9 mouse cellular contexts compared by ENCODE assay signal in the genomic region with DNA sequence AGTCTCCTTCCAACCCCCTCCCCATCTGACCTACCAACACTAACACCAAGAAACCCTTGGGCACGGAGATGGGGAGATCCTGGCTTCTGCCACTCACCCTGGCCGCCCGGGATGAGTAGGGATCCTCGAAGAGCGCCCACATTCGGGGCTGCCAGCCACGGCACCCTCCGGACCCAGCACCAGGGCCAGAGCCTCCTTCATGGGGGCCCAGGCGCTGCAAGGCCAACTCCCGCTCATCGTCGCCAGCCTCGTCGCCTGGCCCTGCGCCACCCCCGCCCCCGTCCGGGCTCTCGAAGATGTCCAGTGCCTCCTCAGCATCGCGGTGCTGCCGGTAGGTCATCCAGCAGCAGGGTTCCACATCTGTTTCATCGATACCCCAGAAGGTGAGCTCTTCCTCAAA. TPM values are rescaled to one million over a fixed set of nuclear protein-coding genes. Genes with fewer than 3 reads are reported as not detected.
A peak's percentile ranks its signal among the peaks of the same experiment; 100 is the strongest.
DNase-seq lines count a peak whose midpoint lies in the region; ATAC-seq and TF ChIP-seq lines count a peak whose summit lies in the region.
"Had no signal": no experiment of that assay in that cellular context is flagged by ENCODE, and none has a peak within 500 bp of the region (broad histone marks: within the 10 kb centered on the region; RNA-seq: fewer than 3 reads in every experiment).

No protein-coding gene starts in this region.

- H3K27me3 ChIP-seq in lung, postnatal 0 days (replicated peaks; ENCODE audit: insufficient read depth, low read length) = peaks cover 66% of the 10 kb centered on the region
- H3K27me3 ChIP-seq in intestine, embryonic 14.5 days (replicated peaks; ENCODE audit: control insufficient read depth, insufficient read depth, low read length) = peaks cover 88% of the 10 kb centered on the region
- H3K27me3 ChIP-seq in stomach, embryonic 14.5 days (ENCODE audit: control insufficient read depth, insufficient read depth, low read length) = peaks cover 62% of the 10 kb centered on the region

- no peak for ATAC-seq in cerebellum, adult (ENCODE audit: insufficient number of reproducible peaks, low FRiP score, low TSS enrichment)
- ATAC-seq in lung, postnatal 0 days = no peak
- ATAC-seq in intestine, embryonic 14.5 days (replicated peaks; ENCODE audit: low FRiP score, low TSS enrichment, low read depth) = no peak
- no peak for ATAC-seq in stomach, embryonic 14.5 days (ENCODE audit: insufficient number of reproducible peaks, insufficient read depth, low FRiP score, low read depth)
- ATAC-seq in monocyte, adult 5-6 weeks (replicated peaks; ENCODE audit: insufficient number of reproducible peaks, low FRiP score, low TSS enrichment, poor library complexity, severe bottlenecking) = no peak

- no peak for TF ChIP-seq CTCF in lung, postnatal 0 days (IDR thresholded peaks at IDR 0.05)

- TF ChIP-seq EP300 in lung, postnatal 0 days (IDR thresholded peaks at IDR 0.05) = no peak

- no peak overlapping the region for H3K27ac ChIP-seq in lung, postnatal 0 days (ENCODE audit: low read length)
- no peak overlapping the region for H3K27ac ChIP-seq in intestine, embryonic 14.5 days (ENCODE audit: low read depth)
- no peak overlapping the region for H3K27ac ChIP-seq in stomach, embryonic 14.5 days (ENCODE audit: low read length)

- WGBS in lung, postnatal 0 days = 4% methylated on average over 23 of the region's 23 CpGs
- WGBS in intestine, embryonic 14.5 days = 4% methylated on average over 23 of the region's 23 CpGs
- WGBS in stomach, embryonic 14.5 days = 3% methylated on average over 23 of the region's 23 CpGs

- peaks cover 11% of the 10 kb centered on the region; the same call in 1 of the 2 replicates for H3K4me1 ChIP-seq in lung, postnatal 0 days (ENCODE audit: insufficient read depth, low read depth, low read length)
- H3K4me1 ChIP-seq in intestine, embryonic 14.5 days (replicated peaks; ENCODE audit: control insufficient read depth, insufficient read depth, low read length) = peaks cover 18% of the 10 kb centered on the region
- H3K4me1 ChIP-seq in stomach, embryonic 14.5 days (ENCODE audit: control insufficient read depth, insufficient read depth, low read length) = peaks cover 14% of the 10 kb centered on the region; the same call in 1 of the 2 replicates

- no peaks in the 10 kb centered on the region for H3K9me3 ChIP-seq in lung, postnatal 0 days (ENCODE audit: low read length)
- no peaks in the 10 kb centered on the region for H3K9me3 ChIP-seq in intestine, embryonic 14.5 days (ENCODE audit: control insufficient read depth, low read length)
- no peaks in the 10 kb centered on the region for H3K9me3 ChIP-seq in stomach, embryonic 14.5 days (ENCODE audit: control insufficient read depth, low read depth, low read length)

- H3K9ac ChIP-seq in lung, postnatal 0 days (replicated peaks; ENCODE audit: low read depth) = no peak overlapping the region
- no peak overlapping the region for H3K9ac ChIP-seq in intestine, embryonic 14.5 days (ENCODE audit: low read length)
- H3K9ac ChIP-seq in stomach, embryonic 14.5 days (replicated peaks; ENCODE audit: low read depth, low read length) = no peak overlapping the region

- H3K36me3 ChIP-seq in lung, postnatal 0 days (ENCODE audit: insufficient read depth, low read length) = no peaks in the 10 kb centered on the region
- no peaks in the 10 kb centered on the region for H3K36me3 ChIP-seq in intestine, embryonic 14.5 days (ENCODE audit: control insufficient read depth, insufficient read depth, low read length)
- no peaks in the 10 kb centered on the region for H3K36me3 ChIP-seq in stomach, embryonic 14.5 days (ENCODE audit: control insufficient read depth, insufficient read depth, low read length)

- H3K4me3 ChIP-seq in lung, postnatal 0 days (ENCODE audit: low read depth, low read length) = peak overlapping the region; percentile 40; the same call in 1 of the 2 replicates
- peak overlapping the region; percentile 41 for H3K4me3 ChIP-seq in intestine, embryonic 14.5 days (ENCODE audit: low read depth, low read length)
- H3K4me3 ChIP-seq in stomach, embryonic 14.5 days (ENCODE audit: low read depth, low read length) = peak overlapping the region; percentile 42

- H3K4me2 ChIP-seq in lung, postnatal 0 days (replicated peaks; ENCODE audit: low read depth, low read length) = peak overlapping the region; percentile 62
- H3K4me2 ChIP-seq in intestine, embryonic 14.5 days (ENCODE audit: low read length) = peak overlapping the region; percentile 87
- H3K4me2 ChIP-seq in stomach, embryonic 14.5 days (replicated peaks; ENCODE audit: low read depth, low read length) = peak overlapping the region; percentile 76

- DNase-seq in cerebellum, adult 11-12 months = peak; percentile 56
- no peak for DNase-seq in lung, postnatal 0 days (ENCODE audit: low spot score)
- no peak for DNase-seq in lung, postnatal 25 days (ENCODE audit: low spot score)
- no peak for DNase-seq in intestine, embryonic 14.5 days (ENCODE audit: low spot score)
- DNase-seq in layer of hippocampus, postnatal 25 days (ENCODE audit: extremely low spot score in 1 of 2, low spot score in 1 of 2) = no peak

RNA-seq across cellular contexts. Expression of a gene that starts 1.2 kb away (rescaled TPM):
- 0.02 TPM in 1 of 2 replicates, not detected in the other for polyA plus RNA-seq in lung, postnatal 0 days (2015; fragmentation: Nextera tagmentation; extraction: Ambion mirVana)
- polyA plus RNA-seq in intestine, embryonic 14.5 days (2014; fragmentation: Nextera tagmentation; extraction: Ambion mirVana) = 0.09 TPM in 1 of 2 replicates, not detected in the other
- polyA plus RNA-seq in stomach, embryonic 14.5 days (2014; fragmentation: Nextera tagmentation; extraction: Ambion mirVana) = 0.11 TPM in 1 of 2 replicates, not detected in the other
- total RNA-seq in monocyte, adult 5-6 weeks (2017) = not detected in 3 replicates
- total RNA-seq in layer of hippocampus, postnatal 25 days (2021) = 10 to 100 TPM; 49.5 to 52.4 TPM
- polyA plus RNA-seq: C2C12 had no signal

RNA-seq across cellular contexts. Expression of a gene that starts 59.7 kb away (rescaled TPM):
- 0.38 and 0.84 TPM in 2 replicates for polyA plus RNA-seq in lung, postnatal 0 days (2015; fragmentation: Nextera tagmentation; extraction: Ambion mirVana)
- polyA plus RNA-seq in intestine, embryonic 14.5 days (2014; fragmentation: Nextera tagmentation; extraction: Ambion mirVana) = 2.0 and 3.3 TPM in 2 replicates
- 2.2 TPM in 2 replicates for polyA plus RNA-seq in stomach, embryonic 14.5 days (2014; fragmentation: Nextera tagmentation; extraction: Ambion mirVana)
- total RNA-seq in monocyte, adult 5-6 weeks (2017) = not detected in 3 replicates
- 100 to 1,000 TPM; 288 to 297 TPM for total RNA-seq in layer of hippocampus, postnatal 25 days (2021)
